ENCODE assay signal across 8 mouse cellular contexts in genomic region chr13:84222682-84222992, GRCm38 (mm10). TPM values are rescaled to one million over a fixed set of nuclear protein-coding genes. Genes with fewer than 3 reads are reported as not detected.
DNase-seq lines count a peak whose midpoint lies in the region; ATAC-seq and TF ChIP-seq lines count a peak whose summit lies in the region.

No protein-coding gene starts in this region.

- no peak for DNase-seq in lung, adult 2 months
- DNase-seq in lung, postnatal 10 days: no peak
- no peak for DNase-seq in embryonic facial prominence, embryonic 11.5 days (ENCODE audit: low spot score)
- DNase-seq in intestine, embryonic 14.5 days (ENCODE audit: low spot score): no peak
- DNase-seq in left cerebral cortex, adult 9 months (ENCODE audit: low spot score in 2 of 2): no peak
- DNase-seq in adrenal gland, adult 2 months: no peak

- peak overlapping the region; percentile 92 for H3K4me3 ChIP-seq in lung, adult 2 months (replicated peaks; ENCODE audit: extremely low read depth, low read depth, low read length)
- H3K4me3 ChIP-seq in embryonic facial prominence, embryonic 11.5 days (ENCODE audit: low read depth, low read length): peak overlapping the region; percentile 69
- peak overlapping the region; percentile 52 for H3K4me3 ChIP-seq in intestine, embryonic 14.5 days (ENCODE audit: low read depth, low read length)
- H3K4me3 ChIP-seq in neural tube, embryonic 12.5 days: peak overlapping the region; percentile 73

- H3K9ac ChIP-seq in embryonic facial prominence, embryonic 11.5 days (replicated peaks; ENCODE audit: low read length): peak overlapping the region; percentile 79
- H3K9ac ChIP-seq in intestine, embryonic 14.5 days (ENCODE audit: low read length): peak overlapping the region; percentile 71
- peak overlapping the region; percentile 79 for H3K9ac ChIP-seq in neural tube, embryonic 12.5 days

- peak overlapping the region; percentile 75 for H3K4me2 ChIP-seq in embryonic facial prominence, embryonic 11.5 days (ENCODE audit: low read depth, low read length)
- H3K4me2 ChIP-seq in intestine, embryonic 14.5 days (ENCODE audit: low read length): peak overlapping the region; percentile 82
- H3K4me2 ChIP-seq in neural tube, embryonic 12.5 days (replicated peaks): peak overlapping the region; percentile 82

- no peak overlapping the region; the same call in 1 of the 2 replicates for H3K27ac ChIP-seq in embryonic facial prominence, embryonic 11.5 days (replicated peaks; ENCODE audit: low read depth, low read length)
- peak overlapping the region; percentile 39; the same call in 1 of the 2 replicates for H3K27ac ChIP-seq in intestine, embryonic 14.5 days (ENCODE audit: low read depth)
- peak overlapping the region; percentile 75 for H3K27ac ChIP-seq in neural tube, embryonic 12.5 days

- H3K36me3 ChIP-seq in embryonic facial prominence, embryonic 11.5 days (replicated peaks; ENCODE audit: control insufficient read depth, insufficient read depth, low read depth, low read length): no peaks in the 10 kb centered on the region
- no peaks in the 10 kb centered on the region for H3K36me3 ChIP-seq in intestine, embryonic 14.5 days (ENCODE audit: control insufficient read depth, insufficient read depth, low read length)
- peaks cover 2% of the 10 kb centered on the region for H3K36me3 ChIP-seq in neural tube, embryonic 12.5 days

- TF ChIP-seq POLR2A in lung, adult 2 months (IDR thresholded peaks at IDR 0.05; ENCODE audit: borderline replicate concordance, extremely low read depth, low read depth, low read length): no peak

- peaks cover 4% of the 10 kb centered on the region for H3K4me1 ChIP-seq in lung, adult 2 months (ENCODE audit: control insufficient read depth, insufficient read depth, low read length)
- H3K4me1 ChIP-seq in embryonic facial prominence, embryonic 11.5 days (ENCODE audit: control insufficient read depth, insufficient read depth, low read length): no peaks in the 10 kb centered on the region
- H3K4me1 ChIP-seq in intestine, embryonic 14.5 days (replicated peaks; ENCODE audit: control insufficient read depth, insufficient read depth, low read length): peaks cover 5% of the 10 kb centered on the region; the same call in 1 of the 2 replicates
- peaks cover 10% of the 10 kb centered on the region for H3K4me1 ChIP-seq in neural tube, embryonic 12.5 days

- no peak for TF ChIP-seq CTCF in lung, adult 2 months (IDR thresholded peaks at IDR 0.05; ENCODE audit: insufficient read depth, low read length)

- no peaks in the 10 kb centered on the region for H3K27me3 ChIP-seq in embryonic facial prominence, embryonic 11.5 days (ENCODE audit: control insufficient read depth, insufficient read depth, low read length)
- H3K27me3 ChIP-seq in intestine, embryonic 14.5 days (replicated peaks; ENCODE audit: control insufficient read depth, insufficient read depth, low read length): no peaks in the 10 kb centered on the region
- H3K27me3 ChIP-seq in neural tube, embryonic 12.5 days (replicated peaks): no peaks in the 10 kb centered on the region

- WGBS in lung, adult 2 months: 2% methylated on average over 10 of the region's 10 CpGs
- WGBS in embryonic facial prominence, embryonic 11.5 days: 3% methylated on average over 10 of the region's 10 CpGs
- WGBS in intestine, embryonic 14.5 days: 3% methylated on average over 10 of the region's 10 CpGs
- WGBS in neural tube, embryonic 12.5 days: 2% methylated on average over 10 of the region's 10 CpGs

- no peak for ATAC-seq in embryonic facial prominence, embryonic 11.5 days (replicated peaks; ENCODE audit: insufficient number of reproducible peaks, low FRiP score, low TSS enrichment, low read depth)
- ATAC-seq in intestine, embryonic 14.5 days (replicated peaks; ENCODE audit: low FRiP score, low TSS enrichment, low read depth): no peak
- ATAC-seq in neural tube, embryonic 12.5 days (ENCODE audit: low FRiP score, low read depth): no peak
- ATAC-seq in cerebellum, adult (ENCODE audit: insufficient number of reproducible peaks, low FRiP score, low TSS enrichment): no peak

- H3K9me3 ChIP-seq in embryonic facial prominence, embryonic 11.5 days (replicated peaks; ENCODE audit: control insufficient read depth, low read length): no peaks in the 10 kb centered on the region
- H3K9me3 ChIP-seq in intestine, embryonic 14.5 days (ENCODE audit: control insufficient read depth, low read length): no peaks in the 10 kb centered on the region
- H3K9me3 ChIP-seq in neural tube, embryonic 12.5 days: no peaks in the 10 kb centered on the region

RNA-seq across cellular contexts. Expression of gene Tmem161b, which starts 0.5 kb away (rescaled TPM):
- 3.7 and 4.1 TPM in 2 replicates for polyA plus RNA-seq in lung, adult 2 months (2012; rRNA removed)
- polyA plus RNA-seq in embryonic facial prominence, embryonic 11.5 days (2014; fragmentation: Nextera tagmentation; extraction: Ambion mirVana): 13.4 and 14.9 TPM in 2 replicates
- polyA plus RNA-seq in intestine, embryonic 14.5 days (2014; fragmentation: Nextera tagmentation; extraction: Ambion mirVana): 21.6 and 22.5 TPM in 2 replicates
- polyA plus RNA-seq in neural tube, embryonic 12.5 days (2016; fragmentation: Nextera tagmentation; extraction: Ambion mirVana): 28.1 and 29.8 TPM in 2 replicates
- 10 to 100 TPM; 15.6 to 22.7 TPM for total RNA-seq in adrenal gland, adult 2 months (2021)
- polyA plus RNA-seq in adrenal gland, adult 2 months (2012; rRNA removed): 0.69 and 1.0 TPM in 2 replicates
